Mouse (Mus musculus) heart, embryonic 10.5 days (tissue): Measurements from ENCODE around the gene Tfrc. TPM values are rescaled to one million over a fixed set of nuclear protein-coding genes. Genes with fewer than 3 reads are reported as not detected.
A peak's percentile ranks its signal among the peaks of the same experiment; 100 is the strongest.

Source experiments
- DNase-seq: peaks from one replicate; pipeline ENCODE4 v3.0.0-alpha.2; 2017; ENCODE audit warnings: low spot score
- H3K27ac ChIP-seq: fragments of 300-500 bp; sonication (generic); 2 replicates; pipeline ENCODE4 v1.5.1; 2016; ENCODE audit warnings: mild to moderate bottlenecking
- H3K27me3 ChIP-seq: fragments of 300-500 bp; sonication (generic); 2 replicates; pipeline ENCODE4 v1.6.1; 2016; ENCODE audit warnings: mild to moderate bottlenecking; ENCODE audit not compliant: poor library complexity, insufficient read depth, severe bottlenecking
- H3K36me3 ChIP-seq: fragments of 300-500 bp; sonication (generic); 2 replicates; pipeline ENCODE4 v1.6.1; 2016; ENCODE audit warnings: mild to moderate bottlenecking, moderate library complexity
- H3K4me1 ChIP-seq: fragments of 300-500 bp; sonication (generic); 2 replicates; pipeline ENCODE4 v1.6.1; 2016; ENCODE audit warnings: mild to moderate bottlenecking
- H3K4me3 ChIP-seq: fragments of 300-500 bp; sonication (generic); 2 replicates; pipeline ENCODE4 v1.5.1; 2016; ENCODE audit warnings: mild to moderate bottlenecking, moderate library complexity
- H3K9me3 ChIP-seq: fragments of 300-500 bp; sonication (generic); 2 replicates; pipeline ENCODE4 v1.6.1; 2016; ENCODE audit warnings: mild to moderate bottlenecking, moderate library complexity
- whole genome bisulfite sequencing: fragments of 180-500 bp; shearing (Covaris S2); methylation state at CpG from one replicate; pipeline ENCODE4 v1.1.7; 2016; 5-methylcytosine and 5-hydroxymethylcytosine counted together
- polyA plus RNA-seq: library from polyadenylated mRNA; unstranded; fragments of >200 nt; fragmentation: Nextera tagmentation; extraction: Ambion mirVana; gene quantifications from 2 replicates; pipeline ENCODE4 v1.2.1, GENCODE M21; 2016

Tfrc gene
- polyA plus RNA-seq, 1 experiment from 2014 or later, result 72.0 TPM

GRCm38 (mm10) chr16:32657498-32658250 lies 49.0 kb downstream of the Tfrc start:
- no peaks in the 10 kb centered on the region for H3K36me3 ChIP-seq
- no peaks in the 10 kb centered on the region for H3K9me3 ChIP-seq
- WGBS, result 70% methylated on average over 16 of the region's 16 CpGs
- H3K4me3 ChIP-seq, result no peak overlapping the region
- peak; percentile 74 for DNase-seq
- H3K27me3 ChIP-seq, result 0 out of 2 replicates have a peak, but pooled peaks cover 20% of the 10 kb centered on the region
- 0 out of 2 replicates have a peak overlapping the region, but pooled peaks have one; percentile 25 for H3K27ac ChIP-seq
- H3K4me1 ChIP-seq, result peaks cover 74% of the 10 kb centered on the region

GRCm38 (mm10) chr16:32658743-32659171 lies 50.0 kb downstream of the Tfrc start:
- Histone ChIP-seq H3K27me3 (peaks cover 27% of the 10 kb centered on the region), H3K4me3 (peak overlapping the region; percentile 58), H3K4me1 (peaks cover 80% of the 10 kb centered on the region), H3K9me3 (no peaks in the 10 kb centered on the region), H3K36me3 (peaks cover under 1% of the 10 kb centered on the region; the same call in 1 of the 2 replicates), H3K27ac (peak overlapping the region; percentile 79)
- DNase-seq, result peak; percentile 75
- WGBS, result 3% methylated on average over 15 of the region's 21 CpGs

GRCm38 (mm10) chr16:32659385-32659784 lies 50.7 kb downstream of the Tfrc start:
- peaks cover 6% of the 10 kb centered on the region; the same call in 1 of the 2 replicates for H3K36me3 ChIP-seq
- peak; percentile 81 for DNase-seq
- peak overlapping the region; percentile 58 for H3K4me3 ChIP-seq
- peaks cover 79% of the 10 kb centered on the region for H3K4me1 ChIP-seq
- peak overlapping the region; percentile 79 for H3K27ac ChIP-seq
- WGBS, result 7% methylated on average over 8 of the region's 8 CpGs
- H3K27me3 ChIP-seq, result peaks cover 33% of the 10 kb centered on the region
- no peaks in the 10 kb centered on the region for H3K9me3 ChIP-seq

GRCm38 (mm10) chr16:32660095-32660494 lies 51.4 kb downstream of the Tfrc start:
- WGBS, result 70% methylated on average over 1 of the region's 1 CpGs
- peaks cover 81% of the 10 kb centered on the region for H3K4me1 ChIP-seq
- no peak overlapping the region for H3K27ac ChIP-seq
- H3K9me3 ChIP-seq, result no peaks in the 10 kb centered on the region
- H3K4me3 ChIP-seq, result no peak overlapping the region
- H3K36me3 ChIP-seq, result peaks cover 8% of the 10 kb centered on the region; the same call in 1 of the 2 replicates
- H3K27me3 ChIP-seq, result peaks cover 35% of the 10 kb centered on the region
- peak; percentile 69 for DNase-seq

- peak overlapping the region; percentile 73 for H3K27ac ChIP-seq
- WGBS, result 33% methylated on average over 10 of the region's 10 CpGs
- peak; percentile 76 for DNase-seq
- no peak overlapping the region for H3K4me3 ChIP-seq
- H3K36me3 ChIP-seq, result peaks cover 9% of the 10 kb centered on the region; the same call in 1 of the 2 replicates
- H3K9me3 ChIP-seq, result no peaks in the 10 kb centered on the region
- H3K27me3 ChIP-seq, result peaks cover 35% of the 10 kb centered on the region
- peaks cover 87% of the 10 kb centered on the region for H3K4me1 ChIP-seq
These were observed 52.0 kb downstream of the Tfrc start for GRCm38 (mm10) chr16:32660557-32661321.

GRCm38 (mm10) chr16:32661493-32661921 lies 52.8 kb downstream of the Tfrc start:
- Histone ChIP-seq H3K4me1 (peaks cover 89% of the 10 kb centered on the region), H3K27ac (peak overlapping the region; percentile 73), H3K4me3 (no peak overlapping the region), H3K27me3 (peaks cover 35% of the 10 kb centered on the region), H3K9me3 (no peaks in the 10 kb centered on the region), H3K36me3 (peaks cover 9% of the 10 kb centered on the region; the same call in 1 of the 2 replicates)
- DNase-seq, result peak; percentile 74
- 59% methylated on average over 9 of the region's 10 CpGs for WGBS

GRCm38 (mm10) chr16:32662372-32662771 lies 53.7 kb downstream of the Tfrc start:
- Histone ChIP-seq H3K4me3 (no peak overlapping the region), H3K9me3 (no peaks in the 10 kb centered on the region), H3K27ac (peak overlapping the region; percentile 73), H3K36me3 (peaks cover 9% of the 10 kb centered on the region; the same call in 1 of the 2 replicates), H3K4me1 (peaks cover 89% of the 10 kb centered on the region), H3K27me3 (peaks cover 35% of the 10 kb centered on the region)
- DNase-seq, result no peak
- WGBS, result 87% methylated on average over 7 of the region's 7 CpGs

GRCm38 (mm10) chr16:32663231-32663858 lies 54.6 kb downstream of the Tfrc start:
- Histone ChIP-seq H3K27me3 (peaks cover 40% of the 10 kb centered on the region), H3K4me1 (peaks cover 89% of the 10 kb centered on the region), H3K9me3 (no peaks in the 10 kb centered on the region), H3K27ac (peak overlapping the region; percentile 1; the same call in 1 of the 2 replicates), H3K36me3 (peaks cover 11% of the 10 kb centered on the region; the same call in 1 of the 2 replicates), H3K4me3 (no peak overlapping the region)
- peak; percentile 76 for DNase-seq
- WGBS, result 74% methylated on average over 9 of the region's 9 CpGs

GRCm38 (mm10) chr16:32664211-32664610 lies 55.5 kb downstream of the Tfrc start:
- WGBS, result 78% methylated on average over 2 of the region's 2 CpGs
- Histone ChIP-seq H3K4me3 (no peak overlapping the region), H3K9me3 (no peaks in the 10 kb centered on the region), H3K4me1 (peaks cover 83% of the 10 kb centered on the region), H3K27ac (peak overlapping the region; percentile 37; the same call in 1 of the 2 replicates), H3K27me3 (peaks cover 44% of the 10 kb centered on the region), H3K36me3 (peaks cover 12% of the 10 kb centered on the region; the same call in 1 of the 2 replicates)
- peak; percentile 56 for DNase-seq

- peak; percentile 96 for DNase-seq
- Histone ChIP-seq H3K4me3 (peak overlapping the region; percentile 13), H3K27me3 (peaks cover 56% of the 10 kb centered on the region), H3K36me3 (peaks cover 27% of the 10 kb centered on the region), H3K9me3 (no peaks in the 10 kb centered on the region), H3K4me1 (peaks cover 83% of the 10 kb centered on the region), H3K27ac (peak overlapping the region; percentile 81)
- WGBS, result 9% methylated on average over 11 of the region's 11 CpGs
These were observed 57.3 kb downstream of the Tfrc start for GRCm38 (mm10) chr16:32665851-32666665.

GRCm38 (mm10) chr16:32666671-32667551 lies 58.2 kb downstream of the Tfrc start:
- Histone ChIP-seq H3K4me1 (peaks cover 82% of the 10 kb centered on the region), H3K27me3 (peaks cover 56% of the 10 kb centered on the region), H3K36me3 (peaks cover 36% of the 10 kb centered on the region), H3K4me3 (no peak overlapping the region; the same call in 1 of the 2 replicates), H3K9me3 (no peaks in the 10 kb centered on the region), H3K27ac (peak overlapping the region; percentile 81; the same call in 1 of the 2 replicates)
- DNase-seq, result peak; percentile 62
- WGBS, result 73% methylated on average over 9 of the region's 9 CpGs
